Mouse (Mus musculus): ENCODE measurements around the gene Gm1123.

Gene Gm1123

DNA sequence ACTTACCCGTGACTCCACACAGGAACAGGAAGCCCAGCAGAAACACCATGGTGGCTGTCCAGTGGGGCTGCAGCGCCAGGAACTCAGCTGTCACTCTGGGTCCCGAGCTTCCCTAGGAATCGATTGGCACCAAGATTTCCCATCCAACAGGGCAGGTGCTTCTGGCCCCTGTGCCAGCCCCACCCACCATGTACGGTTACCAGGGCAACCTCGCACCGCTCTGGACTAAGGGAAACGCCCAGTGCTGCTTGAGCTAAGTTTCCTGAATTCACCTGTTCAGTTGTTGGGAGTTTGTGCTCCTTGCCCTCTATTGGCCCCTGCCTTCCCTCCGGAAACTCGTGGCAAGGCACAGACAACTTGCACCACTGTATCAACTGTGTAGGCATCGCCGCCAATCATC is at the start of gene Gm1123:
Gene Gm1123 (minus strand): TSS at position 141 of the 400 bp plus-strand sequence.
- CTCF ChIA-PET: interaction anchor here (0.6 kb wide), 1 partner anchor 24 kb away, joined by 4 read pairs; no protein-coding TSS in a partner anchor

DNA sequence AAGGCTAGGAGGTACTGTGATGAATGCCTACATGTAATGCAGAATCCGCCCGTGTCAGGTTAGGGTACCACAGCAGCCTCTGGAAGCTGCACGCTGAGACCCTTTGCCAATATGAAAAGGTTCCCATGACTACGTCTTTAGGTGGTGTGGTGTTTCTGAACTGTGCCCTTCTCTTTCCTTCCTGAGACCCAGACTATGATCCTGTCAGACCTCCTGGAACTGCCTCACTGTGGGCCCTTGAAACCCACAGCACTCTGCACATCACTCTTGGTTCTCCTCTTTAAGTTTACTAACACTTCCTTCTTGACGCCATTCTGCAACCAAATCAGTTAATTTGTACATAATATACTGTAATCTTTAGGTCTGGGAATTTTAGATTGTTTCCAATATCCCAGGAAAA is 46.2 kb upstream of the Gm1123 start:
- CTCF ChIA-PET: no interaction called here

DNA sequence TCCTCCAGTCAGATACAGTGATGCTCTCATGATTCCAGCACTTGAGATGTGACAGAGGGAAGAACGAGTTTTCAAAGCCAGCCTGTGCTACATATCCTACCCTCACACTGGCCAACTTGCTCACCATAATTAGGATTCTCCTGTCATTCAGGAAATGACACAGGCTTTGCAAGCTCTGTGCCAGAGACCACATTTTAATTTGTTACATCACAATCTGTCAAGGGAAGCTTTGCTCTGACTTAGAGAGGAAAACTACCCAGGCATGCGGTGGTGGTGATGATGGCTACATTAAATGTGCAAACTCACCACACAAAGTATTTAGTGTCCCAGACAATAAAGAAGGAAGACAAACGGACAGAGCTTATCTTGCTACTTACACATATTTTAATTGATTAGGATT is 45.8 kb upstream of the Gm1123 start:
- CTCF ChIA-PET: no interaction called here

DNA sequence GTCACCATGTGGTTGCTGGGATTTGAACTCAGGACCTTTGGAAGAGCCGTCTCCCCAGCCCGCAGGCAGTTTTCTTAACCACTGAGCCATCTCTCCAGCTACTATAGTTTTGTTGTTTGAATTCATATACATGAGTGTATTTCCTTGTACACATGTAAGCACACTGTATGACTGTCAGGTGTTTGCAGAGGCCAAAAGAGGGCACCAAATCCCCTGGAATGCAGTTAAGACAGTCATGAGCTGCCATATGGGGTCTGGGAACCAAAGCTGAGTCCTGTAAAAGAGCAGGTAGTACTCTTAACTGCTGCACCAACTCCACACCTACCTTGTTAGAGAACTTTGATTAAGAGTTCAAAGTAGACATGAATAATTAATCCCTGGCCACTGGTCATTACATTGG is 45.1 kb upstream of the Gm1123 start:
- CTCF ChIA-PET: no interaction called here

DNA sequence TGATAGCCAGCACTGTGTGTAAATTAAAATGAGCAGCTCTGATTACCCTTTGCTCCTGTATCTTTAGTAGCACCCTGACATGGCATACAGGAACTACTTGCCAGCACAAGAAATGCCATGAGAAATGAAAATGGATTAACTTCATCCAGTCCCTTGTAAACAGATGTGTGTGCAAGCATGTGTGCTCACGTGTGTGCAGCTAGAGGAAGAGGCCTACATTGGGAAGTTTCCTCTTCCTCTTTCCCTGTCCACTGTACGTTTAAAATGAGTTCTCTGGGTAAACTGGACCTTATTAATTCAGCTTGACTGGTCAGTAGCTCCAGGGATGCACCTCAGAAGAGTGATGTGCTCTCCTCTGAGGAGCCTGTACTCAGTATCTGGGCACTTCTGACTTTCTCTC is 38.9 kb upstream of the Gm1123 start:
- CTCF ChIA-PET: no interaction called here

DNA sequence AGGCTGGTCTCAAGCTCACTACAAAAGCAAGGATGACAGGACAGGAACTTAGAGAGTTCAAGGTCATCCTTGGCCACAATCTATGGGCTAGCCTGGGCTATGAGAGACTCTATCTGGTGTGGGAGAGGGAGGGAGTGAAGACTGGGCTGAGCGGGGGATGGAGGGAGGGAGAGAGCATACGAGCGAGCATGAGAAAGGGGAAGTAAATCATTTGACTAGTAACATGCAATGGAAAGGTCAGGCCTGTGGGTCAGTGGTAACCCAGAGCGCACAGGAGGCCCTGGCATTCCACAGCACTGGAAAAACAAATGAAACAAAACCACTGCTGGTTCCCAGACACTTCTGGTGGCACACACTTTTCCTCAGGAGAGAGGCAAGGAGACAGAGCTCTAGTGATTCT is 37.0 kb upstream of the Gm1123 start:
- CTCF ChIA-PET: interaction anchor here (0.6 to 0.7 kb wide), 2 partner anchors 58 to 90 kb away, joined by 3 to 18 read pairs; no protein-coding TSS in a partner anchor

DNA sequence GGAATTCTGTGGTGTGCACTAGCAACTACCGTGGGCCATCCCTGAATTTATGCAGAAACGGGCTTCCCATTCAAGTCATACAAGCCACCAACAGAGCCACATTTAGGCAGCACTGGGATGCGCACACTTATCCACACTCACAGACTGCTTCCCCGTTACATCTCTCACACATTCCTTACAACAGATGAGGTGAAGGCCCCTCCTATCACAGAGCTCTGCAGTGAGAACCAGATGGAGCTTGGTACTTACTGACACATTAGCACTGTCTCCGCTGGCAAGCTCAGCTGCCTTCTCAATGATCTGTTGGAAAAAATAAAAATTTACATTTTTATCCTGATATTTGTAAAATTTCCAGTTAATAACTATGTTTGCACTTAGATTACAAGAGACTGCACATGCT is 29.8 kb upstream of the Gm1123 start:
- CTCF ChIA-PET: no interaction called here

DNA sequence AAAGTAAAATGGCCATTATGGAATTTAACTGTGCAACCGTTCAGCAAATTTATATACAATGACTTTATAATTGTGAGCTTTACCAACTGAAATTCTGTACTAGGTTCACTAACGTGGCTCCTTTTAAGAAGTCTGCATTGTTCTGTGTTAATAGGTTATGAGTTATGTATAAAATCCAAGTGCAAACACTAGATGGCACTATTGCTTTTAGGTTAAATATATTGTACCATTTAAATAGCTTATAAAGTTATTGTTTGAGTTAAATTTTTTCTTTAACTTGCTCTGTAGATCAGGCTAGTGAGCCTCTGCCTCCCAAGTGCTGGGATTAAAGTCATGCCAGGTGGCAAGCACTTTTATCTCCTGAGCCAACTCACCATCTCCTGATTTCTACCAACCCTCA is 28.7 kb upstream of the Gm1123 start:
- CTCF ChIA-PET: no interaction called here

DNA sequence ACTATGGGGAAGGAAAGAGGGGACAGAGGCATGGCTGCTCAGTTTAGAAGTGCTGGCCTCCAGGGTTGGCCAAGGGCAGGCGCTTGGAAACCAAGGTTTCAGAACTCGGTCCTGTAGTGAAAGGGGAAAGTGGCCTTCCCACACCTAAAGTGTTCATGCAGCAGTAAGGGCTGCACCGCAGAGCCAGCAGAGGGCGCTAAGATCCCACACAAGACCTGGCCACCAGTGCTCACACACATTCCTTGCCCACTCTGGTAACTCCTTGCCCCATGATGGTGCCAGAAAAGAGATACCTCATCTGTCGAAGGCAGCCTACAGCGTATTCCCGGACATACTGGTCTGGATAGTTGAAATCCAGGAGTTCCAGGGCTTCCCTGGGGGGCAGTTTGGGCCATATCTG is 27.0 kb upstream of the Gm1123 start:
- CTCF ChIA-PET: interaction anchor here (1.2 kb wide), 1 partner anchor 312 kb away, joined by 13 read pairs; no protein-coding TSS in a partner anchor

DNA sequence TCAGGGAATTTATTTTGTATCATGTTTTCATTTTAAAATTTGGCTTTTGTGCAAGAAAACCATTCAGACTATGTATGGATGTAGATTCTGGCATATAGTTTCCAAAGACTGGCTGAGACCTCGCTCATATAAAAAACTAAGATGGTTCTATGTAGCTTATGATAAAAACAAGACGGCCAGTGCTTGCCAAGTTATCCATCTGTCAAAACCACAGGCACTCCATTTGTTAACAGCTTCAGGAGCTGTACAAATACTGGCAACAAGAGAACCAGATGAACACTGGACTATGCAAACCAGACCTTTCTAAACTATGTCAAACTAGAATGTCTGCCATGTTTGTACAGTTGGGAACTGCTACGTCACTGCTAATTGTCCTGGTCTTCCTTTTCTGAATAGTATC is 22.2 kb upstream of the Gm1123 start:
- CTCF ChIA-PET: no interaction called here

DNA sequence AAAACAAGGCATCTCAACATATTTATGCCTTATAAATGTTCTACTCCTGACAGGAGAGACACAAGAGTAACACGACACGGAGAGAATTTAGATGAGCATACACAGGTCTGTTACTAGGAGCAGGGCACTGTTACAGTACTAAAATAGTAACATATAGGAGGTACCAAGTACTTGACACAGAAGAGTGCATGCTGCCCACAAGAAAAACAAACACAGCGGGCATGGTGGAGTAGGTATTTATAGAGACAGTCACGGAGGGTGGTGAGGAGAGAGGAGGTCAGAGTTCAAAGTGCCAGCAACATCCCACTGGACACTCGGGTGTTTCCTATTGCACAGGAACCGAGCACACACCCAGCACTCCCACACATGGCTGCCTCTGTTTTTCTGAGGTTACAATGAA is 14.2 kb upstream of the Gm1123 start:
- CTCF ChIA-PET: no interaction called here

DNA sequence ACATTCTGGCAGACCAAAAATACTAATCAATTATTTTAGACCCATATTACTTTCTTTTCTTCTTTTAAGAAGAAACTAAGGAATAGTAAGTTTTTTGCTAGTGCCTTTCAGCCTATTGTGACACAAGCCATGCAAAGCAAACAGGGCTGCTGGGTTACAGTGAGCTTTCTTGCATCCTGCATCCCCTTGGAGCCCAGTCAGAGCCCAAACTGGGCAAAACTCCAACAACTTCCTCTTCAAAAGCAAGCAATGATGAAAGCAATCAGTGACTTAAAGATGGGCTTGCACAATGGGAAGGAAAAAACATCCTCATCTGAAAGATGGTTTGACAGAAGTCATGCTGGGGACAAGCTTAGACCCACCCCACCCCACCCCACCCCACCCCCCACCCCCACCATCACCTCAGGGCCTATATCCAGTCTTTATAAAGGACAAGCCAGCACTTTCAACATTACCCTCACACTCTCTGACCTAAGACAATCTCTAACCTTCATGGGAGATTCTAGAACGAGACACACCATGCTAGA is 13.3 kb upstream of the Gm1123 start:
- CTCF ChIA-PET: no interaction called here

DNA sequence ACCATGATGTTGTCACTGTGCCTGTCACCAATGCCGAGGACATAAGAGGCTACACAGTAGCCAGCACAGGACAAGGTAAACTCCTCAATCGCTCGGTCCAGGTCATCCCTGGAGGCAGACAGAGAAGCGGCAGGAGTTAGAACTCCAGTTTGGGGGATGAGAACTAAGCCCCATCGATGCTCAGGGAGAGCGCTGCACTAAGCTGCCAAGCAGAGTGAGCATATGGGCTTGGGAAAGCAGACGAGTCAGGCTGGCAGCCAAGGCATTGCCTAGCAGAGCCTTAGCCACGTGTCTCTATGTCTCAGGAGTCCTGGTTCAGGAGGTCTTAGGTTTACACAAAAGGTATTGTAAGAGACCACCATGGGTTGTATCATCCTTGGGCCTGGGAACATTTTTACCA is 9.2 kb upstream of the Gm1123 start:
- CTCF ChIA-PET: no interaction called here

DNA sequence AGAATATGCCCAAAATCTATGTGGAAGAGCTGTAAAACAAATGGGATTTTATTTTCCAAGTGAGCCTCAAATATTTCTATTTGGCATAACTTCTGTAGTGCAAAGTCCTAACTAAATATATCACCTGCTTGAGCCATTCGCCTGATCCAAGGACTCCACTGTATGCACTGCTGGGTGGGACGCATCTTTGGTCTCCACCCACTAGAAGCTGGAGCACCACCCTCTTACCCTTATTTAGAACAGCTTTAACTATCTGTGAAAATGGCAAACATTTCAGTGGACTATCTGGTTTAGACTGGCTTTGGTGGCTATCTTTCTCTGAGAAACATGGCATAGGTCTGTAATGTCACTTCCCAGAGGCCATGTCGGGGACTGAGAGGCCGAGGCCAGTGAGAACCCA is 7.1 kb upstream of the Gm1123 start:
- CTCF ChIA-PET: no interaction called here

DNA sequence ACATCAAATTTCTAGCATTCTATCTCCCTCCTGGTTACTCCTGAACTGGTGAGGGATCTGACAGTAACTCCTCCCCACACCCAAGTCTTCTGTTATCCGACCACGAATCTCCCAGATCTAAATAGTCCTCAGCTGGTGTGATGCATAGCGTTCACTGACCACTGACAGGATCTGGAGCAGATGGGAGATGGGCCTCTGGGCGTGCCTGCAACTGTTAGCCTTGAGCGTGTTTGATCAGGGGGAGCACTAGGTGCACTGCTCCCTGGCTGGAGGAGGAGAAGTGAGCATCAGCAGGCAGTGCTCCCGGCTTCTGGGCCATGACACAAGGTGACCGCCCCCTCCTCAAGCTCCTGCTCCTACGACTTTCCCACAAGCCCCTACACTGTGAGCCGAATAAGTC is 6.5 kb upstream of the Gm1123 start:
- CTCF ChIA-PET: no interaction called here

DNA sequence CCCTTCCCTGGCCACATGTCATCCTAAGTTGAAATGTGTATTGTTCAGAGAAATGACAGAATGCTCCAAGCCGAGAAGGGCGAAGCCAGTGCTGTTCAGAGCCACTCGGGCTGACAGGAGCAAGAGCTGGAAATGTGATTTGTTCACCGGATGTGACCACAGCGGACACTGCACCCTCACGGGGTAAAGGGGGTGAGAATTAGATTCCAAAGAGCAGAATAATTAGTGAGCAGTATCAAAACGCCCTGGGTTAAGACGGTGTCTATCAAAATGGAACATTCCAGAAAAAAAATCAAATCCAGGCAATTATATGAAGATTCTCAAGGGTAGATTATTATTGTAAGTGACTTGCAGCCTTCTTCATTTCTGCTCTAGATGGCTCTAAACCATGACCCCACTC is 1.4 kb downstream of the Gm1123 start:
- CTCF ChIA-PET: no interaction called here

DNA sequence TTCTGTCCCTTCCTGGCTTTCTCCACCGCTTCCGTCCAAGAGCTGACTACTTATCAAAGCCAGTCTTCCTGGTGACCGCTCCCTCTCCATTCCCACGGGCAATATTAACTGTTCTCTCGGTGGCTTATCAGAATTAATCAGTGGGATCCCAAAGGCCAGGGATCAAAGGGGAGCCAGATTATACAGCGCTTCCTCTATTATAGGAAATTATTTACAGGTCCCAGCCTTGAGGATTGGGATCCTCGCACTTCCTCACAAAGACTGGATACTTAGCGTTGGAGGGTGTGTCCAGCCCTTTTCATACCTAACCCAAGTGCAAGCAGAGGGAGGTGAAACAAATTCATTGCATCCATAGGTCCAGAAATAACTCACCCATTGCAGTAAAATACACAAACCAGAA is 3.5 kb downstream of the Gm1123 start:
- CTCF ChIA-PET: no interaction called here

DNA sequence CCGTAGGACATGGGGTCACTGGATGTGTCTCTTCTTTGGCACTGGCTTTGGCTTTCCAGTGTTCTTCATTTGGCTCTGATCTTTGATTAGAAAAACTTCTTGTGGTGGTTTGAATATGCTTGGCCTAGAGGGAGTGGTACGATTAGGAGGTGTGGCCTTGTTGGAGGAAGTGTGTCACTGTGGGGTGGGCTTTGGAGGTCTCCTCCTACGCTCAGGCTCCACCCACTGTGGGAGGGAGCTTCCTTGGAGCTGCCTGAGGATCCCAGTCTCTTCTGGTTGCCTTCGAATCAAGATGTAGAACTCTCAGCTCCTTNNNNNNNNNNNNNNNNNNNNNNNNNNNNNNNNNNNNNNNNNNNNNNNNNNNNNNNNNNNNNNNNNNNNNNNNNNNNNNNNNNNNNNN is 13.8 kb downstream of the Gm1123 start:
- CTCF ChIA-PET: interaction anchor here (1.3 kb wide), 1 partner anchor 32 kb away, joined by 4 read pairs; no protein-coding TSS in a partner anchor

DNA sequence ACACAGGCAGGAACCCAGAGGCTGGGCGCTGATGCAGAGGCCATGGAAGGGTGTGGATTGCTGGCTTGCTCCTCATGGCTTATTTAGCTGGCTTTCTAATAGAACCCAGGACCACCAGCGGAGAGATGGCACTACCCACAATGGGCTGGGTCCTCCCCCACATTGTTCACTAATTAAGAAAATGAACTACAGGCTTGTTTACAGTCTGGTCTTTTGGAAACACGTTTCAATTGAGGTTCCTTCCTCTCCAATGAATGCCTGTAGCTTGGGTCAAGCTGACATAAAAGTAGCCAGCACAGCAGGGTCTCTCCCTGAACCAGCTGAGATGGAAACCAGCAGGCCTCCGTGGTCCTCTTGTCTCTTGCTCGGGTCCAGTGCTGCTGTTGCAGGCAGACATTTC is 14.3 kb downstream of the Gm1123 start:
- CTCF ChIA-PET: interaction anchor here (1.3 kb wide), 1 partner anchor 31 kb away, joined by 4 read pairs; no protein-coding TSS in a partner anchor

DNA sequence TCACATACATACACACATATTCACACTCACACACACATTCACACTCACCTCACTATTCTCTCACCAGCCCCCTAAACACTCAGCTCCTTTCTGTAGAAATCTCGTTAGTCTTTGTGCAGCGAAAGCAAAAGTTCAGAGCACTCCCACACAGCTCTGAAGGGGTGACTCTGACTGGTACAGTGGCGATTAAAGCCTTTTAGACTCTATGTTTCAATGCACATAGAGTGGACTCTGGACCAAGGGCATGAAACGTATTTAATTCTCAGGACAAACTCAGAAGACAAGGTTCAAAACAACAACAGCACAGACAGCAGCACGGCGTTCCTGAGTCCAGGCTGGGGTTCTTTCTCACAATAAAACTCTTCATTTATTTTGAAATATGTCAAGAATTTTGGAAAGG is 17.8 kb downstream of the Gm1123 start:
- CTCF ChIA-PET: no interaction called here

DNA sequence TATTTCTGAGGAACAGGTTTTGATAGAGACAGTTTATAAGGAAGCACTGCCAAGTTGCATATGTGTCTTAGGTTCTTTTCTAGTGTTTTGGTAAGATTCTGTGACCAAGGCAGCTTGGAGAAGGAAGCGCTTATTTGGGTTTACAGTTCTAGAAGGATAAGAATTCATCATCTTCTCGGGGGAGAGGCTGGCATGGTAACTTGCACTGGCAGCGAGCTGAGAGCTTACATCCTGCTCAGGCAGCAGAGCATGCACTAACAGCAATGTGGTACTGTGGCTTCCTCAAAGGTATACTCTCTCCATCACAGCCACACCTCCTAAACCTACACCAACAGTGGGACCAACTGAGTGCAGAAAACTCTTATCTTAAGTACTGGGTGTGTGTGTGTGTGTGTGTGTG is 18.8 kb downstream of the Gm1123 start:
- CTCF ChIA-PET: no interaction called here

DNA sequence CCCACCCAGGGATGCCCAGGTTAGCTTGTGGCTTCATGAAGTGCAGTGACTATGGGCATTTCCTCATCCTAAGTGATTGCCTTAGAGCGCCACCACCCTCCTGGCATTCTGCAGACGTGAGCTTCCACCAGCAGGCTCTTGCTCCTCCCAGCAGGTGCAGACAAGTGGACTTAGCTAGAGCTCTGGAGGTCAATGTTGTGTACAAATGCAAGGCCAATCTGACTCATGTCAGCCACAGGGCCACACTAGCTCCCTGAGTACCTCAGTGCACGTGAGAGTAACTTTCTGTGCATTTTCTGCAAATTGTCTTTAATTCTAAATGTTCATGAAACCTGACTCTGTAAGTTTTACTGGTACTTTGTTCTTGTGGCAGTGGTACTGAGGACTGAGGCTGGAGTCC is 19.2 kb downstream of the Gm1123 start:
- CTCF ChIA-PET: no interaction called here

DNA sequence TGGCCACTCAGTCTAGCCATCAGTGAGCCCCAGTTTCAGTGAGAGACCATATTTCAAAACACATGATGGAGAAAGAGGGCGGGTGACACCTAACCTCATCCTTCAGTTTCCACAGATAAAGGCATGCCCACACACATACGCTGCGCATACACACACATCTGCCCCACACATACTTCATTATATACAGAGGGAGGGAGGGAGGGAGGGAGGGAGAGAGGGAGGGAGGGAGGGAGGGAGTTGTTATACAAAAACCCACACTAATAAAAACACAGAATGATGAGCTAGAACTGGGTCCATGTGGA is 25.7 kb downstream of the Gm1123 start:
- CTCF ChIA-PET: no interaction called here

DNA sequence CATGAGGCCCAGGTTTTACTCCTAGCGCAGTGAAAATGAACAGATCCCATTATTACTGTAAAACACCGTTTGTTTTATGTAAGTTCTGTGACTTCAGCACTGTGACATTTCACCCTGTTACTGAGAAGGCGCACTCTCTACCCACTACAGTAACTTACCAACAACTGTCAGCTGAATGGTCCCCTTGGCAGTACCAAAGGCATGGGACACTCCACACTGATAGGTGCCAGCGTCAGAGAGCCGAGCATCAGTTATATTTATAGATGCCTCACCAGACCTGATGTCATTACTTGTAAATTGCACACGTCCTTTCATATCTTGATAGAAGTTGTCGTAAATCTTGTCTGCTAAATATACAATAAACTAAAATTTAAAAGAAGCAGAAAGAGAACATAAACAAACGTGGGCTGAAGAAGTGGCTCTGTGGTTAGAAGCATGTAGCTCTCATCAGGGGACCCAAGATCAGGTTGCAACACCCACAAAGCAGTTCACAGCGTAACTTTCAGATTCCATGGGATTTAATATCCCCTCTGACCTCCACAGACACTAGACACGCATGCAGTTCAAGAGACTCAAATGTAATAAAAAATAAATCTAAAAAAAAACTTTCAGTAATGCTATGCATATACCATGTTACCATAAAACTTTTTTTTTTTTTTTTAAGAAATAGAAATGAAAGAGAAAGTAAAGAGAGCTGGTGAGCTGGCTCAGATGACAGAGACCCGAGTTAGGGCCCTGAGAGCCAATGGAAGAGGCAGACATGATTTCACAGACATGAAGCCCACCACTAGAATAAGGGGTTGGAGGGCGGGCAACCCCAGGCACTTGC is 26.2 kb downstream of the Gm1123 start:
- CTCF ChIA-PET: no interaction called here
